Mouse (Mus musculus) neural tube, embryonic 11.5 days (tissue): ENCODE results near the gene Dnmt1. TPM values are rescaled to one million over a fixed set of nuclear protein-coding genes. Genes with fewer than 3 reads are reported as not detected.

Source experiments
- ATAC-seq: fragments of 200-750 bp; cut with Nextera tagmentation; 2 replicates; pipeline ENCODE4 v1.8.0; 2017; ENCODE audit warnings: moderate number of reproducible peaks, mild to moderate bottlenecking, moderate TSS enrichment, moderate library complexity; ENCODE audit not compliant: insufficient read depth, low FRiP score, low TSS enrichment
- DNase-seq: peaks from one replicate; pipeline ENCODE4 v3.0.0-alpha.2; 2015; ENCODE audit warnings: low spot score
- H3K27ac ChIP-seq: fragments of 300-500 bp; sonication (generic); 2 replicates; pipeline ENCODE4 v1.5.1; 2014; ENCODE audit warnings: low read depth, mild to moderate bottlenecking, low read length
- H3K27me3 ChIP-seq: fragments of 300-500 bp; sonication (generic); 2 replicates; pipeline ENCODE4 v1.6.1; 2014; ENCODE audit warnings: mild to moderate bottlenecking, low read length, mixed read lengths; ENCODE audit not compliant: control insufficient read depth, insufficient read depth
- H3K36me3 ChIP-seq: fragments of 300-500 bp; sonication (generic); 2 replicates; pipeline ENCODE4 v1.6.1; 2014; ENCODE audit warnings: mild to moderate bottlenecking, low read length, moderate library complexity, mixed read lengths; ENCODE audit not compliant: control insufficient read depth, insufficient read depth
- H3K4me1 ChIP-seq: fragments of 300-500 bp; sonication (generic); 2 replicates; pipeline ENCODE4 v1.6.1; 2014; ENCODE audit warnings: low read length, mixed read lengths; ENCODE audit not compliant: control insufficient read depth, insufficient read depth
- H3K4me2 ChIP-seq: fragments of 300-500 bp; sonication (generic); 2 replicates; pipeline ENCODE4 v1.6.1; 2014; ENCODE audit warnings: low read depth, mild to moderate bottlenecking, moderate library complexity
- H3K4me3 ChIP-seq: fragments of 300-500 bp; sonication (generic); 2 replicates; pipeline ENCODE4 v1.5.1; 2014; ENCODE audit warnings: low read depth, low read length
- H3K9ac ChIP-seq: fragments of 300-500 bp; sonication (generic); 2 replicates; pipeline ENCODE4 v1.6.1; 2014; ENCODE audit warnings: mild to moderate bottlenecking, low read length
- H3K9me3 ChIP-seq: fragments of 300-500 bp; sonication (generic); 2 replicates; pipeline ENCODE4 v1.6.1; 2016; ENCODE audit warnings: low read length; ENCODE audit not compliant: control insufficient read depth
- WGBS: fragments of 180-500 bp; shearing (Covaris S2); extraction: QIAGEN DNeasy Blood & Tissue Kit; methylation state at CpG from one replicate; pipeline ENCODE4 v1.1.7; 2014; 5-methylcytosine and 5-hydroxymethylcytosine counted together
- polyA plus RNA-seq: library from polyadenylated mRNA; unstranded; fragments of >200 nt; fragmentation: Nextera tagmentation; extraction: Ambion mirVana; gene quantifications from 2 replicates; pipeline ENCODE4 v1.2.1, GENCODE M21; 2014

Gene Dnmt1
- polyA plus RNA-seq, 1 experiment from 2014 or later = 72.7 TPM

- DNase-seq = peak; percentile 93
- ATAC-seq = peak; percentile 94
- Histone ChIP-seq H3K36me3 (peaks cover 24% of the 10 kb centered on the region), H3K27me3 (no peaks in the 10 kb centered on the region), H3K9me3 (no peaks in the 10 kb centered on the region), H3K4me1 (peaks cover 4% of the 10 kb centered on the region; the same call in 1 of the 2 replicates), H3K27ac (peak within 1 kb of the TSS; percentile 60), H3K4me3 (peak within 1 kb of the TSS; percentile 80), H3K9ac (peak within 1 kb of the TSS; percentile 76), H3K4me2 (peak within 1 kb of the TSS; percentile 68)
- WGBS = under 1% methylated on average over 37 of the region's 43 CpGs
Observed at GRCm38 (mm10) chr9:20887704-20888385, 71.8 kb downstream of the Dnmt1 start, which contains the start of gene Ppan. TSS of gene Ppan (plus strand) at chr9:20888175.

- no peaks in the 10 kb centered on the region for H3K27me3 ChIP-seq
- H3K27ac ChIP-seq = no peak overlapping the region
- no peak for DNase-seq
- no peak overlapping the region for H3K4me3 ChIP-seq
- no peak for ATAC-seq
- no peaks in the 10 kb centered on the region for H3K9me3 ChIP-seq
- H3K9ac ChIP-seq = no peak overlapping the region
- H3K4me2 ChIP-seq = peak overlapping the region; percentile 39; the same call in 1 of the 2 replicates
- WGBS = 85% methylated on average over 6 of the region's 6 CpGs
- H3K36me3 ChIP-seq = peaks cover 22% of the 10 kb centered on the region
- H3K4me1 ChIP-seq = peaks cover 4% of the 10 kb centered on the region; the same call in 1 of the 2 replicates
Observed at GRCm38 (mm10) chr9:20887191-20887590, 72.5 kb downstream of the Dnmt1 start.

- H3K4me1 ChIP-seq = peaks cover 4% of the 10 kb centered on the region; the same call in 1 of the 2 replicates
- H3K4me2 ChIP-seq = no peak overlapping the region
- no peak for DNase-seq
- no peak overlapping the region for H3K4me3 ChIP-seq
- no peak overlapping the region for H3K9ac ChIP-seq
- H3K27ac ChIP-seq = no peak overlapping the region
- no peaks in the 10 kb centered on the region for H3K27me3 ChIP-seq
- WGBS = 98% methylated on average over 2 of the region's 2 CpGs
- no peak for ATAC-seq
- no peaks in the 10 kb centered on the region for H3K9me3 ChIP-seq
- H3K36me3 ChIP-seq = peaks cover 17% of the 10 kb centered on the region
Observed at GRCm38 (mm10) chr9:20886563-20886962, 73.1 kb downstream of the Dnmt1 start.

- peak within 1 kb of the TSS; percentile 55 for H3K4me2 ChIP-seq
- H3K4me1 ChIP-seq = no peaks in the 10 kb centered on the region
- WGBS = 95% methylated on average over 13 of the region's 13 CpGs
- H3K36me3 ChIP-seq = no peaks in the 10 kb centered on the region
- peak within 1 kb of the TSS; percentile 13 for H3K4me3 ChIP-seq
- no peaks in the 10 kb centered on the region for H3K9me3 ChIP-seq
- H3K27ac ChIP-seq = peak within 1 kb of the TSS; percentile 14
- ATAC-seq = no peak
- peak within 1 kb of the TSS; percentile 53 for H3K9ac ChIP-seq
- 0 out of 2 replicates have a peak, but pooled peaks cover 2% of the 10 kb centered on the region for H3K27me3 ChIP-seq
- no peak for DNase-seq
Observed at GRCm38 (mm10) chr9:20879097-20879792, 80.4 kb downstream of the Dnmt1 start, which contains the start of gene Angptl6. TSS of gene Angptl6 (minus strand) at chr9:20879727.

GRCm38 (mm10) chr9:20878710-20879065, 81.0 kb downstream of the Dnmt1 start:
- no peak for DNase-seq
- no peaks in the 10 kb centered on the region for H3K4me1 ChIP-seq
- ATAC-seq = 0 out of 2 replicates have a peak, but pooled peaks have one; percentile 11
- H3K9ac ChIP-seq = peak overlapping the region; percentile 53
- H3K4me3 ChIP-seq = peak overlapping the region; percentile 13
- no peaks in the 10 kb centered on the region for H3K36me3 ChIP-seq
- H3K27me3 ChIP-seq = 0 out of 2 replicates have a peak, but pooled peaks cover 2% of the 10 kb centered on the region
- 23% methylated on average over 10 of the region's 10 CpGs for WGBS
- peak overlapping the region; percentile 14 for H3K27ac ChIP-seq
- H3K4me2 ChIP-seq = peak overlapping the region; percentile 55
- no peaks in the 10 kb centered on the region for H3K9me3 ChIP-seq

- under 1% methylated on average over 69 of the region's 69 CpGs for WGBS
- Histone ChIP-seq H3K36me3 (no peaks in the 10 kb centered on the region), H3K9ac (peak overlapping the region; percentile 53), H3K27ac (peak overlapping the region; percentile 14), H3K9me3 (no peaks in the 10 kb centered on the region), H3K4me2 (peak overlapping the region; percentile 55), H3K4me1 (no peaks in the 10 kb centered on the region), H3K27me3 (0 out of 2 replicates have a peak, but pooled peaks cover 2% of the 10 kb centered on the region), H3K4me3 (peak overlapping the region; percentile 13)
- ATAC-seq (peak; percentile 93), DNase-seq (peak; percentile 100)
Observed at GRCm38 (mm10) chr9:20878041-20878709, 81.5 kb downstream of the Dnmt1 start.

- Histone ChIP-seq H3K4me1 (no peaks in the 10 kb centered on the region), H3K27ac (no peak overlapping the region), H3K36me3 (no peaks in the 10 kb centered on the region), H3K9ac (peak overlapping the region; percentile 0; the same call in 1 of the 2 replicates), H3K4me3 (peak overlapping the region; percentile 13), H3K27me3 (0 out of 2 replicates have a peak, but pooled peaks cover 2% of the 10 kb centered on the region), H3K9me3 (no peaks in the 10 kb centered on the region), H3K4me2 (peak overlapping the region; percentile 28)
- ATAC-seq (no peak; the same call in 1 of the 2 replicates), DNase-seq (no peak)
- 36% methylated on average over 14 of the region's 14 CpGs for WGBS
Observed at GRCm38 (mm10) chr9:20877118-20878040, 82.3 kb downstream of the Dnmt1 start.
